In the genomic region with DNA sequence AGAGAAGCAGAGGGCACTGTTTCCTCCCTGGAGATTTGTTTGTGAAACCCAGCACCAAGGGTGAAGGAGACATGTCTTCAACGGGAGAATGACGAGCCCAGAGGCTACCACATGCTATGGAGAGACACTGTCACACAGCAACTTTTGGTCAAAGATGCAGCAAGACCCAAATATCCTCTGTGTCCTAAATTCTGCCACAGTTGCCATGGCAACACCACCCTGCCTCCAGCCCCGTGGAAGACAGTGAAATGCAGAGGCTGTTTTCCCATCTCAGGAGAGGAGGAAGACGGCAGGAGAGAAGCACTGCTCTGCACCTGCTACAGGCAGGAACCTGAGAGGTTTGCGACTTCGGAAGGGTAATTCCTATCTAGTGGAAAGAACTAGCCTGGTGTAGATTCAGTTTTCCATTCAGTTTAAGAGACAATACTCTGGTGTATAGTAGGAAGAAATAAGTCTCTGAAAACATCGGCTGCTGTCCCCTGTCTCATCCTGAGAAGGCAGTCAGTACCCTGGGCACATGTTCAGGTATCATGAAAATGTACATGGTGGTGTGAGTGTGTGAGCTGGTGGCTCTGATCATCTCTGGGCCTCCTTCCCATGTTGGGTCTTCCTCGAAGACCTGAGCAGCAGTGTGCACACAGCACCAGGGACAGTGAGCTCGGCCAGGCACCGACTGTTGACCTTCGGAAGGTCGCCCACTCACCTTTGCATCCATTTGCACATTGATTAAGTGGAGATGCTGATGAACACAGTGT, we compare ENCODE assay signal across 9 mouse cellular contexts.
A peak's percentile ranks its signal among the peaks of the same experiment; 100 is the strongest.
DNase-seq lines count a peak whose midpoint lies in the region; ATAC-seq and TF ChIP-seq lines count a peak whose summit lies in the region.
"Had no signal": no experiment of that assay in that cellular context is flagged by ENCODE, and none has a peak within 500 bp of the region (broad histone marks: within the 10 kb centered on the region; RNA-seq: fewer than 3 reads in every experiment).

No protein-coding gene starts in this region.

- no peaks in the 10 kb centered on the region for H3K36me3 ChIP-seq in forebrain, embryonic 15.5 days
- no peaks in the 10 kb centered on the region for H3K36me3 ChIP-seq in neural tube, embryonic 13.5 days

- peak overlapping the region; percentile 36 for H3K27ac ChIP-seq in forebrain, embryonic 15.5 days (replicated peaks)
- H3K27ac ChIP-seq in neural tube, embryonic 13.5 days (replicated peaks): peak overlapping the region; percentile 34; the same call in 1 of the 2 replicates
- H3K27ac ChIP-seq: kidney, postnatal 0 days had no signal

- peak; percentile 80 for DNase-seq in brain, embryonic 14.5 days (ENCODE audit: low read depth)
- peak; percentile 45 to 52 for DNase-seq in layer of hippocampus, postnatal 14 days (ENCODE audit: low spot score in 2 of 2)
- DNase-seq in heart, postnatal 4 days: no peak
- DNase-seq in gastrocnemius, postnatal 25 days: no peak
- no peak for DNase-seq in urinary bladder, adult 18-20 months (ENCODE audit: low spot score in 2 of 2)
- DNase-seq in heart, adult 8-10 months (ENCODE audit: low spot score): no peak

- H3K4me3 ChIP-seq in forebrain, embryonic 15.5 days: no peak overlapping the region
- H3K4me3 ChIP-seq in neural tube, embryonic 13.5 days: no peak overlapping the region

- H3K4me2 ChIP-seq in forebrain, embryonic 15.5 days (replicated peaks): no peak overlapping the region
- peak overlapping the region; percentile 2; the same call in 1 of the 2 replicates for H3K4me2 ChIP-seq in neural tube, embryonic 13.5 days

- WGBS in forebrain, embryonic 15.5 days: 55% methylated on average over 12 of the region's 12 CpGs
- WGBS in neural tube, embryonic 13.5 days: 49% methylated on average over 12 of the region's 12 CpGs

- no peak for TF ChIP-seq POLR2A in brain, embryonic 14.5 days (IDR thresholded peaks at IDR 0.05; ENCODE audit: borderline replicate concordance, extremely low read depth, insufficient read depth, insufficient read length, poor library complexity, severe bottlenecking)

- ATAC-seq in forebrain, embryonic 15.5 days (replicated peaks): 0 out of 2 replicates have a peak, but pooled peaks have one; percentile 35
- peak; percentile 76; the same call in 1 of the 2 replicates for ATAC-seq in neural tube, embryonic 13.5 days (ENCODE audit: low read depth)

- H3K9ac ChIP-seq in forebrain, embryonic 15.5 days (replicated peaks): no peak overlapping the region
- no peak overlapping the region for H3K9ac ChIP-seq in neural tube, embryonic 13.5 days

- no peaks in the 10 kb centered on the region for H3K9me3 ChIP-seq in forebrain, embryonic 15.5 days
- no peaks in the 10 kb centered on the region for H3K9me3 ChIP-seq in neural tube, embryonic 13.5 days

- no peak for TF ChIP-seq CTCF in brain, embryonic 14.5 days (IDR thresholded peaks at IDR 0.05; ENCODE audit: borderline replicate concordance, extremely low read depth, insufficient read depth, insufficient read length)

- H3K4me1 ChIP-seq in forebrain, embryonic 15.5 days: peaks cover 8% of the 10 kb centered on the region
- H3K4me1 ChIP-seq in neural tube, embryonic 13.5 days (replicated peaks): peaks cover 43% of the 10 kb centered on the region

- no peaks in the 10 kb centered on the region for H3K27me3 ChIP-seq in forebrain, embryonic 15.5 days
- H3K27me3 ChIP-seq in neural tube, embryonic 13.5 days: no peaks in the 10 kb centered on the region

Comparison
In these comparisons a context has a peak if more than half of its experiments do, and no peak if none do; other contexts are left out.
1. DNase-seq: peak in brain, embryonic 14.5 days (single experiment) and layer of hippocampus, postnatal 14 days (2 of 2); none in heart, postnatal 4 days (single experiment), gastrocnemius, postnatal 25 days (single experiment), urinary bladder, adult 18-20 months (0 of 2) and heart, adult 8-10 months (single experiment).